Mouse (Mus musculus) cerebellum, postnatal 4 days (tissue): Measurements from ENCODE around the gene Cdc123.

Experiments used
- DNase-seq, 2 experiments: peaks; one replicate each; pipeline ENCODE4 v3.0.0; 2022; ENCODE audit warnings: low spot score in 2 of 2, mixed read lengths in 1 of 2

Gene Cdc123

DNA sequence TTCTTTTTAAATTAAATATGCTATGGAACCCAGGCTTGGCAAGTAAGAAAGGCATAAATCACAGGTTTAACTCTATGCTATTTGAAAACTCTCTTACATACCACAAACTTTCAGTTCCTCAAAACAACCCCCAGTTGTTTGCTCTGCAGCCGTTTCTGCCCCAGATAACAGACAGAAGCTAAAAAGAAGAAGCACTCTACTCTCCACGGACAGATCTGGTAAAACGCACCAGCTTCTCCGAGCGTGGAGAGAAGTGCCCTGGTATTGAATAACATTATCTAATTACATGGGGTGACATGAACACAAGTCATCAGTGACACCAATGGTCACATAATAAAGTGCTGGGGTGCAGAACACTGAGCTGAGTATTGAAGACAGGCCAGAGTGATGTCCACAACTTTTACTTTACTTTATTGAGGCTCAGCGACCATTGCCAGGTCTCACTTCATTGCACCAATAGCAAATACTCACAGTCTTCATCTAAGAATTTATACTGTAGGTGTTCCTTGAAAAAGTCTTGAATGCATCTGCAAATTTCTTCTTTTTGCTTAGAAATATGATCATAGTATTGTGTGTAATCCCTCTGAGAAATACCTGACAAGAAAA, 40.4 kb downstream of the Cdc123 start:
- DNase-seq = no peak

DNA sequence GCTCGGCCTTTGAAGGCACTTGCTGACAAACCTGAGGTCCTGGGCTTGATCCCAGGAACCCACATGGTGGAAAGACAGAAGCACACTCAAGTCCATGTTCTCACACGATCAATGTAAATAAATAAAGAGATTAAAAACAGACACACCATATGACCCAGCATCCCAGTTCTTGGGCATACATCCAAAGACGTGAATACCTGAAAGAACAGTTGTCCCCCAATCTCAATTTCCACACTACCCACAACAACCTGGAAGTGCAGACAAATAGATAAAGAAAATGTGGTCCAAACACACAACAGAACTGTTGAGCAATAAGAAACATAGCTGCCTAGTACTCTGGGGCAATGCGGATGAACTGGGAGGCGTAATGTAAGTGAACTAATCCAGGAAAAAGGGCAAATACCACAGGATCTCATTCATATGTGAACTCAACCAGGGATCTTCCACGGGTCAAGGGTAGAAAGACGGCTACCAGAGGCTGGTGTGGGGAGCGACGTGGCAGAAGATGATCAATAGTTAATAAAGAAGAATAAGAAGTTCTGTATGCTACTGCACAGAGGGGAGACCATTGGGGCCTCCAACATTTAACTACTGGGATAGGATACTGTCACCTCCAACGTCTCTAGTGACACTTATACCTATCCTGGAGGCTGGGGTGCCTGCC, 42.9 kb downstream of the Cdc123 start:
- no peak for DNase-seq

DNA sequence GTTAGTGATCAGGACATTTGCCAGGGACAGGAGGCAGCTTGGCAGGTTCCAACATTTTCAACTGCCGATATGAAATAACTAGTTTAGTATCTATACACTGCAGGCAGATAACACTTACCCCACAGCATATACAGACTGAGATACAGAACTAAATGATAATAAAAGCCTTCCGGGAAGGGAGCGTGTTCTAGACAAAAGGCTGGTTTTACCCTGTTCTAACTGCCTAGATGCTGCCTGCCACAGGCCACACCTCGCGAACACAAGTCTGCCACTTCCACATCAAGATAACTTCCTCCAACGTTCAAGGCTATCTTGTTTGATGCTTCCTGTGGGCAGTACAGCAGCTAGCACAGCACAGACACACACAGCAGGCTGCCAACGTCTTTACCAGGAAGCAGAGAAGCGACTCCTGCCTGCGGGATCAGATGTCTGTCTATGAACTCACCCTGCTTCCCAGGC, 43.8 kb downstream of the Cdc123 start:
- DNase-seq = no peak

DNA sequence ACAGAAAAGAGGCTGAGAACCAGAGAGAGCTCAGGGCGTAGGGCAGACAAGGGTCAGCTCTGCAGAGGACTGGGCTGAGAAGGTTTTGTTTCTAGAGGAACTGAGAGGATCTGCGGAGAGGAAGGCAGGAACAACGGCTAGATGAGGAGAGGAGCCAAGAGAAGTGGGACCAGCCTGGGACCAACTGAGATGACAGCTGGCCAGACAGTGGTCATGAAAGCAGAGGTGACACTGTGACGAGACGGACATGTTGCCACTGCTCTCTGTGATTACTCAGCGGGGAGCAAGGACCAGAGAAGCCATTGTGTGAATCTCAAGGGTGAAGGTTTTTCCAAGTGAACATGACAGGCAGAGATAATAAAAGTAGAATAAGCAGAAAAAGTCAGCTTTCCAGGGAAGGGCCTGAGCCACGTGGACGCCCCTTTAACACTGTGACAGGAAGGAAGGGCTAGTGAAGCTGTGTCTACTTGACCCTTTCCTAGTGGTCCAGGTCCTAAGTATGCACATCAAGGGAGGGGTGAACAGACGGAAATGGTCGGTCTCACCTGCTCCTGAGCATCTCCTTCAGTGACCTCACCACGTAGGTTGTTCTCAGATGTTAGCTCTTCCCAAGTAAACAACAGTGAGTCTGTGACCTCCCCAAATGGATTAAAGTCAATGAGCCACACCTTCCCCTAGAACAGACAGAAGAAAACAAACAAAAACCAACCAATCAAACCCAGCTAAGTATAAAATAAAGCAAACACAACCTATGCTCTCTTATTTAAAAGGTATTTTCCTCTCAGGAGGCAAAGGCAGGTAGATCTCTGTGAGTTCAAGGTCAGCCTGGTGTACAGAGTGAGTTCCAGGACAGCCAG, 46.9 kb downstream of the Cdc123 start:
- no peak for DNase-seq

DNA sequence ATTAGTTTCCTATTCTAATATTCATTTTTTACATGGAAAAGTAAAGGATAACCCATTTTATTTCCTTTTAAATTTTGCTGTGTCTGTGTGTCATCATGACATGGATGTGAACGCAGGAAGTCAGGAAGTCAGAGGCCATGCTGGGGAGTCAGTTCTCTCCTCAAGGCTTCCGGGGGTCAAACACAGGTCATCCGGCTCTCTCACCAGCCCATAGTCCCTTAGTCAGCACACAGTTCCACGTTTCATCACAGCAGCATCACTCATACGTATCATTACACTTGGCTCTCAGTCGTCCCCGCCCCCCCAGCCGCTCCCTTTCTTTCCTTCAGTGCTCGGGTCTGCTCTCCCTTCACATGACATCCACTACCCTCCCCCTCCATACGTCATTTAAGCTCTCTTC, 51.2 kb downstream of the Cdc123 start:
- no peak for DNase-seq

DNA sequence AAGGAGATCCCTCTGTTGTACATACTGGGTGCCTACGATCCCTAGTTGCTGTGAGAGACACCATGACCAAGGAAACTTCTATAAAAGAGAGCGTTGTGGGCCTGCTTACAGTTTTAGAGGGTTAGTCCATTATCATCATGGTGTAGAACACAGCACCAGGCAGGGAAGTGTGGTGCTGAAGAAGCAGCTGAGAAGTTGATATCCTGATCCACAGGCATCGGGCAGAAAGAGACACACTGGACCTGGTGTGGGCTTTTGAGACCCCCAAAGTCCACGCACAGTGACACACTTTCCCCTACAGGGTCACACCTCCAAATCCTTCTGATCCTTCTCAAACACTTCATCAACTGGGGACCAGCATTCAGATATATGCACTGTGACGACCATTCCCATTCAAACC, 52.9 kb downstream of the Cdc123 start:
- DNase-seq = no peak

DNA sequence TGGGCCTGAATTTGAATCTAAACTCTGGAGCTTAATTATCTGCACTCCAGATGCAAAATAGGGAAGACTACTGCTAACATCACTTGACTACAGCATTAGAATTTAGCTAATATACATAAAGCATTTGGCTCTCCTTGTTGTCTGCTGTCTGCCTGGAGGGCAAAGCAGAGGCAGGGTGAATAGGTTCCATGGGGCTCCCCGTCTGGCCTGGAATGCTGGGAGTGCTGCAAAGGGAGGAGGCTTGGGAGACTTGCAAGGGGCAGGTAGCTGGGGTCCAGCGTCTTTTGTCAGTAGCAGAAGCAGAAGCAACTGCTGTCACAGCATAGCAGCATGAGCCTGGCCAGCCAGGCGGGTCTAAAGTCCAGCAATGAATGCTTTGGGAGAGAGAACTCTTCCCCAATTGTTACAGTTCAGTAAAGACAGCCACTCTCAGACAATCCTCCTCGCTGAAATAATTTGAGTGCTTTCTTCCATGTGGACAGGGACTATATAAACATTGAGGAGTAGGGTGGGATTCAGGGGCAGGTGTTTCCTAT, 55.3 kb downstream of the Cdc123 start:
- DNase-seq = no peak

DNA sequence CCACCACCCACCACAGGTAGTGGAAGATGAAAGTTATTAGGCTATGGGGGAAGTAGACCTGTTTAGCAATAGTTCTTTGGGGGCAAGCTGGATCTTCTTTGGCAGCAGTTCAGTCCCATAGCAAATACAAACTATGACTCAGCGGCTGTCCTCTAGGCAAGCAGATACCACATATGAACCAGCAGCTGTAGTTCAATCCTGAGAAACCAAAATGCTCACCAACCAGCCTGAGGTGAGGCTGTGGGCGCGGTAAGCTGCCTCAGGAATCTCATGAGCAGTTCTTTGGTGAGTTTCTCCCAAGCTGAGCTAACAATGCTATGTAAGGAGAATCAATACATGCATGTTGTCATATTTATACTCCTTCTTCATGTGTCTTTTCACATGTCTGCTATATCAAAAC, 57.6 kb downstream of the Cdc123 start:
- no peak for DNase-seq

DNA sequence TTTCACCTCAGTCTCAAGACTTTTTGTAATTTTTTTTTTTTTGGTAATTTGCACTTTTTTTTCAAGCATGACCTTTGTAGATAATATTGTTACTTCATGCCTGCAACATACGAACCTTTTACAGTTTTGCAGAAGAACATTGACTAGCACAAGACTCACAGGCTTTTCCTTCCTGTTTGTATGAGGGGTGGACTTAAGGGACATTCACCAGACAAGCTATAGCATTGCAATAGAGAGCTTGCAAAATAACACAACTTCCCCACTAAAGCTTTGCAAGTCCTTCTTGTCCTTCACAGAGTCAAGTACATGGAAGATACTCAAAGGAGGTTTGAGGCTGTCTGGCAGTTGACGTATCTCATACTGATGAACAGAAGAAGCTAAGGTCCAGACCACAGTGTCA, 72.5 kb downstream of the Cdc123 start:
- no peak for DNase-seq

DNA sequence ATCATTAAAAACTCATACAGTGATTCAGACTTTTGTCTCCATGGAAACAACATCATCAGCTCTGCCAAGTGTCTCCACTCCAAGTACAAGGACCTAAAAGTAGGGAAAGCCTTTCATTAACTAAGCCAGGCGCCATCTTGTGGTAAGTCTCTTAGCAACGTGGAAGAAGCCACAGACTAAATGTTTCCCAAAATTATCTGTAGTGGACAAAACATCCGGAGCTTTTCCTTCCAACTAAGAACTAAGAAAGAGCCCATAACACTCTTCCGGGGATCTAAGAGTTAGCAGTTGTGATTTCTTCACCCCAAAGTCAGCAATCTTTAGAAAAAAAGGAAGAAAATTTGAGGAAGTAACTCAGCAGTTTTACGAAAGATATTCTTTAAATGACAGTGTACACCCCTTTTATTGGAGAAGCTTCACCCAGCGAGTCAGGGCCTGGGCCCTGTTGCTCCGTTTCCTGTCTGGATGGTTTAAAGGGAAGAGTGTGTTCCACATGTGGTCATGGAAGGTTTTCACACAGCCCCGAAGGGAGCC, 74.2 kb downstream of the Cdc123 start:
- peak in 1 of 2 experiments; percentile 19 for DNase-seq

DNA sequence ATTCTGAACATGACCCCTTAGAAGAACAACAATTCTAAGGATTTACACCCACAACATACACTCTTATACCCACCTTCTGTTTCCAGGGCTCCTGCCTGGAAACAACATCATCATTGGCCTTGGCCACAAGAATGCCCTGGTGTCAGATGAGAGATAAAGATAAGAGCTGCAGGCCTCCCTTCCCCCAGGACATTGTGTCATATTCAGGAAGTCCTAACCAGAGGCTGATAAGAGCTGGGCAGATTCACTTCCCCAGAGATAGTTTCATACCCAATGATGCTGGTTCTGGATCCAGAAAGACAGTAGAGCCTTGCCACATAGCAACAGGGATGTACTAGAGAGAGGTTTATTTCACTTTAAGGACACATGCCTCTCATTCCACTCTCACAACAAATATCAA, 75.3 kb downstream of the Cdc123 start:
- no peak for DNase-seq

DNA sequence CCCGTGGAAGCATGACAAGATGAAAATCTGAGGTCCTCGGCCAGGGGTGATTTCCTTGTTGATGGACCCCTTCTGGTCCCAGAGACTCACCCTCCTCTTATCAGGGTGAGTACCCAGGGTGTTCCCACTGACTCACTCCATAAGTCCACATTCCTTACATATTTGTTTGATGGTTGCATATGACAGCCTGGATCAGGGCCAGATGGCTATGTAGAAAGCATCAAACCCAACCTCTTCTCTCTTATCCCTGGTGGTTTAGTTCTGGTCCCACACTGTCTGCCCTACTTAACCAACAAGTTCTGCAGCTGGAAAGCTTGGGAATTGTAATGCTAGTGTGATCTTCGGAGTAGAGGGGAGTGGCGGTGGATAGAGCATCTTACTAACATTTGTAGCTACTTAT, 76.0 kb downstream of the Cdc123 start:
- no peak for DNase-seq

DNA sequence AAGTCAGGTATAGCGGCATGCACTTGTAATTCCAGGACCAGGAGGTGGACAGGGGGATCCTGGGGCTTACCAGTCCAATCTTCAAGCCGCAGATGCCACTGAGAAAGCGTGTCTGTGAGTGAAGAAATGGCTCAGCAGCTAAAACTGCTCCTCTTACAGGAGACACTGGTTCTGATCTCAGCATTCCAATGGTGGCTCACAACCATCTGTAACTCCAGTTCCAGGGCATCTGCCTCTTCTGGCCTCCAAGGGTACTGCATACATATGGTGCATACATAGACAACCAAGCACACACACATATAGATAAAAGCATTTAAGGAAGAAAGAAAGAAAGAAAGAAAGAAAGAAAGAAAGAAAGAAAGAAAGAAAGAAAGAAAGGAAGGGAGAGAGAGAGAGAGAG, 82.9 kb downstream of the Cdc123 start:
- no peak for DNase-seq

DNA sequence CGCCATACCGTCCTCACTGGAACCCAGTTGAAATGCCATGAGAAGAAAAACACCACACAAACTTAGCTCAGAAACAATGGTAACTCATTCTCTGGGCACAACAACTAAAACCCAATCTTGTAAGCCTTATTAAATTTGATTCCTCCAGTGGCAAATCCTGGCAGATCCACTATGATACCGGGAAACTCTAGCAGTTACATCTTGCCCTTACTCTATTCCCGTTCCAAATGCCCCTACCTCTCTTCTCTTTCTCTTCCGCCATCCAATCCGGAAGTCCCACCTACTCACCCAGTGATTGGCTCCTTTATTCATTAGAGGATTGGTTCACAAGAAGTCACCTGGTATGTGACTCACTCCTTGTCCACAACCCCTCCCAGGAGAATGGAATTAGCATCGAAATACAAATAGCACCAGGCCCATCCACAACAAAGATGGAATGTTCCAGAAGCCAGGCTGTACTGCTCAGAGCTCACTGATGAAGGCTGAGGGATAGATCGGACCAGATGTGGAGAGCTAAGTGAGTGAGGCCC, 84.4 kb downstream of the Cdc123 start:
- no peak for DNase-seq

DNA sequence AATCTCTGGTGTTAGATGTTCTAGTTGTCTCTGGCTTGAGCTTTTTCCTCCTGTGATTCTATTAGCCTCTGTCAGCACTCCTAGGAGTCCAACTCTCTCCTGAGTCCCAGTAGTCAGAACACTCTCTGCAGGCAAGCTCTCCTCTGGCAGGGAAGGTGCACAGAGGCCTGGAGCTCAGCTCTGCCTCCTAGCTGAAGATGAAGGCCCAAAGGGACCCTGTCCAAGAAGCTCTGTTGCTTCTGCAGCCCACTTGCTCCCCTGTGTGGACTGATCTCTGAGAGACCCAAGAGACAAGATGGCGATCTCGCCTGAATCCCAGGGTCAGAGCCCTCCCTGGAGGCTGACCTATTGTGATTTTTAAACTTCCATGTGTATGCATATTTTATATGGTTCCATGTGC, 86.4 kb downstream of the Cdc123 start:
- no peak for DNase-seq

DNA sequence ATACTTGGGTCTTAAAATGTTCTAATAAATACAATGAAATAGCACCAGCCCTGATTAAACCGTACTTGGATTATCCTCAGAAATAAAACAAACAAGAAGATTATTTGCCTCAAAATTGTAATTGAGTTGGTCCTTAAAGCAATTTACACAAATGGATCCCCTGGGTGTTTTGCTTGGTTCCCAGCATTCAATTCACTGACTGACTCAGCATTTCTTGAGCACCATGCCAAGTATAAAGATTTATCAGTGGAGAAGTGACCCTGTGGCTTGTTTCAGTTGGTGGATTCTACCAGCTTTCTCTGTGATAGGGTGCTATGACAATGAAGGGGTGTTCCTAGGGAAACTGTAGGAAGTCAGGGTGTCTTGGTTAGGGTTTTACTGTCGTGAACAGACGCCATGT, 94.1 kb downstream of the Cdc123 start:
- DNase-seq = no peak

DNA sequence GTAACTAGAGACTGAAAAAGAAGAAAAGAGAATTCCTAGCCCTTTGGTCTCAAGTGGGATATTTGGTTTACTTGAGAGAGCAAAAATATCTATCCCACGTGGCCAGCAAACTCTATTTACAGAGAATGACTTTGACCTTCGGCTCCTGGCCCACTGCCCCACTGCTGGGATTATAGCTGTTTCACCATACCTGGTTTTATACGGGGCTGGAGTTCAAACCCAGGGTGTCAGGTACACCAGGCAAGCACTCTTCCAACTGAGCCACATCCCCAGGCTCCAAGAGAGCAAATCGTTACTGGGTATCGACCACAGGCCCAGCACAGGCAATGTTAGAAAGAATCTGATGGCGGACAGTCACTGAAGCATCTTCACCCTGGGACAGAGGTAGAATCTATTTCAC, 95.8 kb downstream of the Cdc123 start:
- DNase-seq = no peak

DNA sequence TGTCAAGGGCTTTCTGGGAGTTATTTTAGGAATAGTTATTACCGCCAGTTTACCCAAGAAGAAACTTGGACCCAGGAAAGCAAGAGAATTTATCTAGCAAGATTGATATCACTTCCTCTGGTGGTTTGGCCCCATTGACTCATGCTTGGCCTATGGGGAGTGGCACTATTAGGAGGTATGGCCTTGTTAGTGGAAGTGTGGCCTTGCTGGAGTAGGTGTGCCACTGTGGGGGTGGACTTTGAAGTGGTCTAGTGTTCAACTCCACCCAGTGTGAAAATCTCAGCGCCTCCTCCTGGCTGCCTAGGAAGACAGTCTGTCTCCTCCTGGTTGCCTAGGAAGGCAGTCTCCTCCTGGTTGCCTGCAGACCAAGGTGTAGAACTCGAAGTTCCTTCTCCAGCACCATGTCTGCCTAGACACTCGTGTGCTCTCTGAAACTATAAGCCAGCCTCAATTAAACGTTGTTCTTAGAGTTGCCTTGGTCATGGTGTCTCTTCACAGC, 97.4 kb downstream of the Cdc123 start:
- no peak for DNase-seq

DNA sequence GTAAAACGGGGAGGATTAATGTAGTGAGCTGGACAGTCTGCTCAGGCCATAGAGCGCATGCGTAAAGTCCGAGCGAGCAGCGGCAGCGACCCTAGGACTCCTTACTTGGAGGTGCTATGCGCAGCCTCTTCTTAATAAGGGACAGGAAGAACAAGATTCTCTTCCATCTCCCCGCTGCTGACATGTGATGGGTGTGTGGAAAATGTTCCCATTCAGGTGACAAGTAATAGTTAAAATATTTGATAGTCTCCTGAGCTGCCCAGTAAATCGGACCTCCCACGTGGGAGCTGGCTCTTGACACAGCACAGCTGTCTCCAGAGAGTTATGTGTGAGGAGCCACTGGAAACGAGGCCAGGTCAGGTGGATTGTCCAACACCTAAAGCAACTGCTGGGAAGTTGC, 98.4 kb downstream of the Cdc123 start:
- no peak for DNase-seq
